In genomic region chr16:5471321-5471720, GRCm38 (mm10) we compare ENCODE assay signal across 8 mouse cellular contexts.
DNase-seq lines count a peak whose midpoint lies in the region; TF ChIP-seq lines count a peak whose summit lies in the region.

No protein-coding gene starts in this region.

- intact Hi-C loops in gastrocnemius, postnatal 14 days (cut with DNase I; ENCODE audit: low total_unique reads): loop anchor here (5.0 to 10.0 kb wide), 2 partner anchors 63 to 461 kb away; no protein-coding TSS in a partner anchor

- peak; percentile 37 for DNase-seq in gastrocnemius, postnatal 10 days
- DNase-seq in gastrocnemius, postnatal 14 days: no peak
- peak; percentile 14 for DNase-seq in right cerebral cortex, adult 18-20 months
- no peak for DNase-seq in right cerebral cortex, postnatal 36 days (ENCODE audit: low spot score in 2 of 2)
- DNase-seq in brain, embryonic 14.5 days (ENCODE audit: low read depth): peak; percentile 69
- DNase-seq in induced T-regulatory cell, adult 2 months (ENCODE audit: low read depth): peak; percentile 76
- DNase-seq in lung, postnatal 10 days: peak; percentile 50
- peak; percentile 77 for DNase-seq in thymus, postnatal 4 days

- TF ChIP-seq POLR2A in brain, embryonic 14.5 days (IDR thresholded peaks at IDR 0.05; ENCODE audit: borderline replicate concordance, extremely low read depth, insufficient read depth, insufficient read length, poor library complexity, severe bottlenecking): no peak

- peak; percentile 72; the same call in 1 of the 2 replicates for TF ChIP-seq CTCF in brain, embryonic 14.5 days (IDR thresholded peaks at IDR 0.05; ENCODE audit: borderline replicate concordance, extremely low read depth, insufficient read depth, insufficient read length)

Comparison
In these comparisons a context has a peak if more than half of its experiments do, and no peak if none do; other contexts are left out.
1. DNase-seq: peak in gastrocnemius, postnatal 10 days (single experiment), right cerebral cortex, adult 18-20 months (single experiment), brain, embryonic 14.5 days (single experiment), induced T-regulatory cell, adult 2 months (single experiment), lung, postnatal 10 days (single experiment) and thymus, postnatal 4 days (single experiment); none in gastrocnemius, postnatal 14 days (single experiment) and right cerebral cortex, postnatal 36 days (0 of 2).